Mouse (Mus musculus): ENCODE results near the gene Mapk8ip2. TPM values are rescaled to one million over a fixed set of nuclear protein-coding genes. Genes with fewer than 3 reads are reported as not detected.

The Mapk8ip2 gene
- 22.2 and 40.3 TPM in 2 replicates for polyA plus RNA-seq (2016; fragmentation: Nextera tagmentation; extraction: Ambion mirVana)

DNA sequence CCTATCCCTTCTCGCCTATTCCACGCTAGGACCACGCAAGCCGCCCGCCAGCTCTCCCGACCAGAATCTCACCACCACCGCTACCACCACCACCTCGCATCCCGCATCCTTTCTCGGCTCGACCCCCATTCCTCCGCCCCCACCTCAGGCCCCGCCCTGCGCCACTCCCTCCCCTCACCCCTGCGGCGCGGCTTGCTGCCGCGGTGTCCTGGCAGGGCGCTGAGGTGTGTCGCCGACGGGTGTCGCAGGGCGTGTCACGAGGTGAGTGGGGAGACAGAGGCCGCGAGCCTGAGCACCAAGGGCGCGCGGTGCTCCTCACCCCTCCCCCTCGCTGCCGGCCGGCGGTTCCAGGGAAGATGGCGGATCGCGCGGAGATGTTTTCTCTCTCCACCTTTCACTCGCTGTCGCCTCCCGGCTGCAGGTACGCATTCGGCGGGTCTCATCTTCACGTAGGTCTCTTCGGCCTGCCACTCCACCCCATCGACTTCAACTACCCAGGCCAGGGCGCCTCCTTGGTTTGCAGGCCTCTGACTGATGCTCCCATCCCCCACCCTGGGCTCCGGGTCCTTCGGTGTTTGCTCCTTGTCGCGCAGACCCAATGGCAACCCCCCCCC, at the start of gene Mapk8ip2:
Gene Mapk8ip2 (plus strand): TSS at position 49 of the 614 bp plus-strand sequence.
- Histone ChIP-seq H3K27ac (peak within 1 kb of the TSS; percentile 89), H3K27me3 (ENCODE audit: insufficient read depth, poor library complexity, severe bottlenecking) (peaks cover 37% of the 10 kb centered on the region), H3K4me1 (replicated peaks) (peaks cover 29% of the 10 kb centered on the region), H3K9me3 (no peaks in the 10 kb centered on the region), H3K4me3 (peak within 1 kb of the TSS; percentile 83), H3K36me3 (peaks cover 27% of the 10 kb centered on the region)
- DNase-seq (ENCODE audit: low spot score), result peak; percentile 60
- WGBS, result under 1% methylated on average over 53 of the region's 53 CpGs

DNA sequence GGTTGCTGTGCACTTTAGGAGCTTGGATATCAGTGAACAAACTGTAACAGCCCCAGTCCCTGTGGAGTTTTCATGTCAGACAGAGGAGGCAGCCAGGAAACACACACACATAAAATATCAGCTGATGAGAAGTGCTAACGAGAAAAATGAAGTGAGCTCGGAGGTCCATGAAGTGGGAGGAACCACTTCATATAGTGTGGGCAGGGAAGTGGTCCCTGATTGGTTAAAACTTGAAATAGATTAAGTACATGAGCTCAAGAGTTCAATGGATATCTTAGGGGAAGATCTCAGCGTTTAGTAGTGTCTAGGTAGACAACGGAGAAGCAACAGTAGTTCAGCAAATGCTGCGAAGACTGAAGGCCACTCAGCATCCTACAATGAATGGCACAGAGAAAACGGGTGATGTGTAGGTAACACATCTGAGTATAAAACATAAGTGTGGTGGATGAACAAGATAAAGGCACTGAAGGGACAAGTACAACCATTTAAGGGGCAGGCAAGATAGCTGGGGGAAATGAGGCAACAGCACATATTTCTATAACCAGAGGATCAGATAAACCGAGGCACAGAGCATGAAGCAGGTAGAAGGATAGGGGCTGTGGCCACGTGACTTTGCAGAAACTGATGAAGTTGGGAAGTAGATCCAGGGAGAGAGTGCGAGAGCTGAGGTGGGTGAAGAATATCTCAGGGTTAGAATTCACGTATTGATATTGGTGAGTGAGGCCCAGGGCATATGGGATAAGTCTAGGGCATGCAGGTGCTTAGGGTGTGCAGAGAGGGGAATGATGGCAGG, 48.7 kb upstream of the Mapk8ip2 start:
- H3K27ac ChIP-seq, result no peak overlapping the region
- H3K27me3 ChIP-seq (ENCODE audit: insufficient read depth, poor library complexity, severe bottlenecking), result no peaks in the 10 kb centered on the region
- no peak for DNase-seq (ENCODE audit: low spot score)
- no peaks in the 10 kb centered on the region for H3K36me3 ChIP-seq
- H3K4me1 ChIP-seq (replicated peaks), result no peaks in the 10 kb centered on the region
- 86% methylated on average over 10 of the region's 10 CpGs for WGBS
- peaks cover 11% of the 10 kb centered on the region for H3K9me3 ChIP-seq
- H3K4me3 ChIP-seq, result no peak overlapping the region

GRCm38 (mm10) chr15:89406691-89407090, 47.0 kb upstream of the Mapk8ip2 start:
- H3K4me3 ChIP-seq, result no peak overlapping the region
- no peak for DNase-seq (ENCODE audit: low spot score)
- H3K36me3 ChIP-seq, result no peaks in the 10 kb centered on the region
- H3K4me1 ChIP-seq (replicated peaks), result no peaks in the 10 kb centered on the region
- H3K9me3 ChIP-seq, result peaks cover 16% of the 10 kb centered on the region
- no peak overlapping the region for H3K27ac ChIP-seq
- no peaks in the 10 kb centered on the region for H3K27me3 ChIP-seq (ENCODE audit: insufficient read depth, poor library complexity, severe bottlenecking)

DNA sequence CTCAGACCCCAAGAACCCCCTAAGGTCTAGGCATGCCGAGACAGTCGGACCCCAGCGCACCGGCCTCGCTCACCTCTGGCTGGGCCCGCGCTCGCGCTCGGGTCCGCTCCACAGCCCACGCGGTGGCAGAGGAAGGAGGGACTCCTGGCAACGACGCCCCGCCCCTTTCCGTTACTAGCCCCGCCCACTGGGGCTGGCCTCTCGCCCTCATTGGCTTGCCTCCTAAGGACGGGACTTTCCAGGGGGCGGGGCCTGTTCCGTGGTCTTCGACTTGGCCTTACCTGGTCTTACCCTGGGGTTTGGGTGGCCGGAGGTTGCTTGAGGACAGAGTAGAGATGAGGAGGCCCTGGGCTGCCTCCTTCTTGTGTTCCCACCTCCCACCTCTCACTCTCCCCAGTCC, 43.6 kb upstream of the Mapk8ip2 start, which contains the start of gene Syce3:
Gene Syce3 (minus strand): TSS at position 386 of the 400 bp plus-strand sequence.
- peaks cover 16% of the 10 kb centered on the region for H3K9me3 ChIP-seq
- H3K27ac ChIP-seq, result no peak within 1 kb of the TSS
- H3K36me3 ChIP-seq, result no peaks in the 10 kb centered on the region
- H3K27me3 ChIP-seq (ENCODE audit: insufficient read depth, poor library complexity, severe bottlenecking), result no peaks in the 10 kb centered on the region
- no peak for DNase-seq (ENCODE audit: low spot score)
- WGBS, result 89% methylated on average over 24 of the region's 24 CpGs
- no peaks in the 10 kb centered on the region for H3K4me1 ChIP-seq (replicated peaks)
- H3K4me3 ChIP-seq, result no peak within 1 kb of the TSS

DNA sequence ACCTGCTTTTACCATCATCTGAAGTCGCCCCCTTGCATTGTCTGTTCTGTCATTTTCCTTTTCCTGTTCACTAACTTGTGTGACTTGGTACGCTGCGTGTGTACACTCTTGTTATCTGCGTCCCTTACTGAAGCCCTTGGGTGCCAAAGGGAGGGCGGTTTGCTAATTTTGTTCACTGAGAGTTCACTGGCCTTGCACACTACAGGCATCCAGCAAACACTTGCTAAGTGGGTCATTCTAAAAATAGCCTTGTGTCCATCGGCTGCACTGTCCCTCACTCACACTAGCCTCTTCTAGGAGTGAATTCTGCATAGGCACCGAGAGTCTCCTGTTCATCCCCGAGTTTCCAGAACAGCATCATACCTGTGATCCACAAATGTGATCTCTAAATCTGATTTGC, 38.4 kb upstream of the Mapk8ip2 start:
- WGBS, result 90% methylated on average over 8 of the region's 8 CpGs
- no peak for DNase-seq (ENCODE audit: low spot score)
- Histone ChIP-seq H3K4me3 (no peak overlapping the region), H3K36me3 (peaks cover 41% of the 10 kb centered on the region), H3K4me1 (replicated peaks) (no peaks in the 10 kb centered on the region), H3K27ac (no peak overlapping the region), H3K27me3 (ENCODE audit: insufficient read depth, poor library complexity, severe bottlenecking) (no peaks in the 10 kb centered on the region), H3K9me3 (peaks cover 3% of the 10 kb centered on the region; the same call in 1 of the 2 replicates)

DNA sequence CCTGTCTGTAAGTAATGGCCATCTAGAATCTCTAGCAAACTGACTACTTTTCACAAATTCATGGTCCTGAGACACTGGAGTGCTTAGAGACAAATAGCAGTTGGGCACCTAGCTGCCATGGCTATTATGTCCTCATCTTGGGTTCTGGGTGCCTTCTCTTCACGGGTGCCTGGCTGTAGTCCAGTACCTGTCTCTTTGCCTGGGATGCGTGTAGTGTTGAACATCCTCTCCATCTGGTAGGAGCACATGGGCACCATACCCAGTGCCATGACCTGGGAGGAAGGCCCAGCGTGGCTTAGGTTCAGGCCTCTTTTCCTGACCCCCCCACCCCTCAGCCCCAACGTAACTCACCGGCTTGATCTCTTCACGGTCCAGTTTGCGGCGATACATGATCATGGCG, 31.8 kb upstream of the Mapk8ip2 start:
- Histone ChIP-seq H3K4me1 (replicated peaks) (peaks cover 15% of the 10 kb centered on the region), H3K27me3 (ENCODE audit: insufficient read depth, poor library complexity, severe bottlenecking) (no peaks in the 10 kb centered on the region), H3K9me3 (no peaks in the 10 kb centered on the region), H3K36me3 (peaks cover 79% of the 10 kb centered on the region), H3K27ac (no peak overlapping the region), H3K4me3 (no peak overlapping the region)
- DNase-seq (ENCODE audit: low spot score), result no peak
- WGBS, result 94% methylated on average over 9 of the region's 9 CpGs

DNA sequence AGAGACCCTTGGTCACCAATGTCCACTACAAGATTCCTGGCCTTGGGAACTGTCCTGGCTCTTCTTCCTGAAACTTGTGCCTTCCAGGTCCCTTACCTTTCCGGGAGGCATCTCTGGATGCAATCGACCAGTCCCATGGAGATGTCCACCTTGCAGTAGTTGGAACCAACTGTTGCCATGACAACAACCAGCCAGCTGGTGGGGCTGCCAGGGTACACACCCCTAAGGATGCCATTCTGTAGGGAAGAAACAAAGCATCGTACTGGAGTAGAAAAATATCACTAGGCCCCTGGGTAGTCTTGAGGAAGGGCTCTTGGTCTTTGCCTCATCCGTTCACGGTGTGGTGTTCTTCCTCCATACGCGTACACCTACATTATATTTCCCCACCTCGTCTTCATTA, 29.1 kb upstream of the Mapk8ip2 start:
- 88% methylated on average over 8 of the region's 8 CpGs for WGBS
- peaks cover 66% of the 10 kb centered on the region for H3K36me3 ChIP-seq
- no peak for DNase-seq (ENCODE audit: low spot score)
- H3K9me3 ChIP-seq, result no peaks in the 10 kb centered on the region
- H3K27ac ChIP-seq, result no peak overlapping the region
- no peak overlapping the region for H3K4me3 ChIP-seq
- no peaks in the 10 kb centered on the region for H3K27me3 ChIP-seq (ENCODE audit: insufficient read depth, poor library complexity, severe bottlenecking)
- H3K4me1 ChIP-seq (replicated peaks), result peaks cover 26% of the 10 kb centered on the region

DNA sequence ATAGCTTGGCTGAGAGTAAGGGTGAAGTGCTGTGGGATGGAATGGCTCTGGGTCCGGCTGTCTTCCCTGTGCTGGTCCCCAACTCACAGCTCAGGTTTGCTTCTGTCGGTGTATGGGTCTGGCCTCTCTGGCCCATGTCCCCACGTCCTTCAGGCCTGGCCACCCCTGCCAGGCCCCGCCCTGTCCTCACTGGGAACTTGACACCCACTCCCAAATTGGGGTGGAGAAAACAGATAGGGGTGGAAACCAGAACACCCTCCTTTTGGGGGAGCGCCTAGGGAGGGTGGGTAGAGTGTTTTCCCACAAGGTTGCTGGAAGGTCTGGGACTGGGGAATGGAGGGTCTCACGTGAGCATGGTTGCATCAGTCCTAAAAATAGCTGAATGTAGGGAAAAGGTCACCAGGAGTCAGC, 28.0 kb upstream of the Mapk8ip2 start, which contains the start of gene Cpt1b:
Gene Cpt1b (minus strand): TSS at position 153 of the 411 bp plus-strand sequence.
- no peak within 1 kb of the TSS for H3K4me3 ChIP-seq
- H3K4me1 ChIP-seq (replicated peaks), result peaks cover 32% of the 10 kb centered on the region
- H3K36me3 ChIP-seq, result peaks cover 55% of the 10 kb centered on the region
- 0 out of 2 replicates have a peak within 1 kb of the TSS, but pooled peaks have one; percentile 5 for H3K27ac ChIP-seq
- H3K9me3 ChIP-seq, result no peaks in the 10 kb centered on the region
- WGBS, result 34% methylated on average over 6 of the region's 6 CpGs
- H3K27me3 ChIP-seq (ENCODE audit: insufficient read depth, poor library complexity, severe bottlenecking), result no peaks in the 10 kb centered on the region
- no peak for DNase-seq (ENCODE audit: low spot score)

DNA sequence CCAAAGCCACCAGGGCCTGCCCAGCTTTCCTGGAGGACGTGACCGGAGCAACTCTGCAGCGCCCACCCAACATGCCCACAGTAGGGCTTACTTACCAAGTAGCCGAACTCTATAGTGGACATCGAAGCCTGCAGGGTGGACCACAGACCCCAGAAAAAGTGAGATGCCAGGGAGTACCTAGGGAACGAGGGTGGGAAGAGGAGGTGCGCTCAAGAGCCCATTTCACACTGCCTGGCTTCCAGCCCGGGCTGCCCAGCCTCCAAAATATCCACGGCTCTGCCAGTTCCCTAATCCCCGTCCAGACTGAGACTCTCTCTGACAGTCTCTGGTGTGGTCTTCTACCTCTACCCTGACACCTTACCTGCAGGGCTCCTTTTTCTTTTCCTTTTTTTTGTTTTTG, 27.0 kb upstream of the Mapk8ip2 start:
- peaks cover 48% of the 10 kb centered on the region for H3K36me3 ChIP-seq
- no peak for DNase-seq (ENCODE audit: low spot score)
- 94% methylated on average over 10 of the region's 10 CpGs for WGBS
- no peak overlapping the region for H3K4me3 ChIP-seq
- no peaks in the 10 kb centered on the region for H3K9me3 ChIP-seq
- H3K4me1 ChIP-seq (replicated peaks), result peaks cover 38% of the 10 kb centered on the region
- H3K27me3 ChIP-seq (ENCODE audit: insufficient read depth, poor library complexity, severe bottlenecking), result no peaks in the 10 kb centered on the region
- H3K27ac ChIP-seq, result no peak overlapping the region

DNA sequence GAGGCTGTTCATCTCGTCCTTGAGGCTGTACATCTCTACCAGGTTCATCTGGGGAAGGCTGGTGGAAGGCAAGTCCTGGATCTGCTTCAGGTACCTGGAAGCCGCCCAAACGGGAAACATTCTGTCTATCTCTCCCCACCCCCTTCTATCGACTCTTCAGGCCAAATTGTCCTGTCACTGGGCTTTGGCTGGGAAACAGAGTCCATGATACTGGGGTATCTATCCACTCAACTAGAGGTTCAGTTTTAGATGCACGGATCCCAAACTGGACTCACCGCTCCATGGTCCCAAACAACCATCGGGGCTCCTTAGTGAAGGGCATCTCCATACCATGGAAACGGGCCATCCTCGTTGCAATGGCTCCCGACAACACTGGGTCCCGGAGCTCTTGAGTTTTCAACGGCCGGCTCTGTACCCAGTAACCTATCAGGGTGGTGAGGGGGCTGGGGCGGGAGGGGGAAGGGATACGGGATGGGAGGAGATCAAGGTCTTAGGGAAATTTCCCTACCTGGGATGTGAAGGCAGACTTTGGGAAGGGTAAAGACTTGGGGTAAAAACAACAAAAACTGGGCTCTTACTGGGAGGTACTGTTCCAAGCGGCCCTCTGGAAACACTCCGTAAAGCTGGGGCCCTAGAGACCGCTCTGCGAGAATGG, 25.4 kb upstream of the Mapk8ip2 start:
- Histone ChIP-seq H3K27ac (0 out of 2 replicates have a peak overlapping the region, but pooled peaks have one; percentile 97), H3K4me1 (replicated peaks) (peaks cover 38% of the 10 kb centered on the region), H3K36me3 (peaks cover 40% of the 10 kb centered on the region), H3K4me3 (peak overlapping the region; percentile 83), H3K9me3 (no peaks in the 10 kb centered on the region), H3K27me3 (ENCODE audit: insufficient read depth, poor library complexity, severe bottlenecking) (no peaks in the 10 kb centered on the region)
- 82% methylated on average over 19 of the region's 19 CpGs for WGBS
- DNase-seq (ENCODE audit: low spot score), result no peak

- 5% methylated on average over 22 of the region's 22 CpGs for WGBS
- Histone ChIP-seq H3K36me3 (peaks cover 38% of the 10 kb centered on the region), H3K4me1 (replicated peaks) (peaks cover 38% of the 10 kb centered on the region), H3K27me3 (ENCODE audit: insufficient read depth, poor library complexity, severe bottlenecking) (no peaks in the 10 kb centered on the region), H3K27ac (peak overlapping the region; percentile 97), H3K9me3 (no peaks in the 10 kb centered on the region), H3K4me3 (peak overlapping the region; percentile 83)
- DNase-seq (ENCODE audit: low spot score), result no peak
These were observed 24.8 kb upstream of the Mapk8ip2 start for GRCm38 (mm10) chr15:89428821-89429351.

DNA sequence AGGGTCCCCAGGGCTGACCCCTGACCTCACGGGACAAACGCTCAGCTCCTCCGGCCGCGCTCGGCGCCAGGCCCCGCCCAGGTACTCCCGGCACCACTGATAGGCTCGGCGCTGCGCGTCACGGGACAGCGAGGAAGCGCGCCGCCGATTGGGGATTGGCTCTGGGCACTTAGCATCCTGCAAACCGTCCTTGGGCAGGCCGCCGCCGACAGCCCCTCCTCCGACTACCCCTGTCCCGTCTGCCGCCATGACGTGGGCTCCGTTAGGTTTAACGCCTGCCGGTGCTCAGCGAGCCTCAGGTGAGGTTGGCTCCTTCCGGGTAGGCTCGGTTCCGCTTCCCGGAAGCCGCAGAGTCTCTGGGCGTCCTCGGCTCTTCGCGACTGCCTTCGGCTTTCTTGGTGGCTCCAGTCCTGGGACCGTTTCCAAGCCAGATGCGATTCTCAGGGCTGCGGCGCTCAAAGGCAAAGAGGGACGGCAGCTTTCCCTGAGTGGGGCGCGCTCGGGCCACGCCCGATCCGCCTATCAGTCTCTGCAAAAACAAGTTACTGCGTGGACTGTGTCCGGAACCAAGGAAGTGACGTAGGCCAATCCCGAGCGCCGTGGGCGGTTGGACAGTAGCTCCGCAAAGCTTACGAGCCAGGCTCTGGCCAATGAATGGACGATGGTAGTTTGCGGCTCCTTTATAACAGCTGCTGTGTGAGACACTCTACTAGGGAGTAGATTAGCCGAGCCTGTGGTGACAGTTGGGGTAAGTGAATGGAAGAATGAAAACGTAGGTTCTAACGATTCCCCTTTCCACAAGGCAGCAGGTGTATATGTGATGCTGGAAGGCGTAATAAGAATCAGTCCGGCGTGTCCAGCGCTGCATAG, 24.1 kb upstream of the Mapk8ip2 start, which contains the start of the genes C730034F03Rik, Gm44502 and Chkb:
Gene C730034F03Rik (plus strand): TSS at position 238 of the 870 bp plus-strand sequence.
Gene Gm44502 (minus strand): TSS at position 345 of the 870 bp plus-strand sequence.
Gene Chkb (minus strand): TSS at position 557 of the 870 bp plus-strand sequence.
- Histone ChIP-seq H3K27me3 (ENCODE audit: insufficient read depth, poor library complexity, severe bottlenecking) (no peaks in the 10 kb centered on the region), H3K4me1 (replicated peaks) (peaks cover 38% of the 10 kb centered on the region), H3K9me3 (no peaks in the 10 kb centered on the region), H3K4me3 (peak within 1 kb of the TSS; percentile 83), H3K27ac (peak within 1 kb of the TSS; percentile 97), H3K36me3 (peaks cover 31% of the 10 kb centered on the region)
- DNase-seq (ENCODE audit: low spot score), result peak; percentile 93
- WGBS, result under 1% methylated on average over 70 of the region's 70 CpGs

All from hindbrain, embryonic 10.5 days (tissue).